Mouse (Mus musculus) left cerebral cortex, adult 11 months (tissue): ENCODE results near the gene Lrpap1.
A peak's percentile ranks its signal among the peaks of the same experiment; 100 is the strongest.

Experiments
- DNase-seq: peaks from one replicate; pipeline ENCODE4 v3.0.0; 2022; ENCODE audit warnings: low spot score

Lrpap1 gene

DNA sequence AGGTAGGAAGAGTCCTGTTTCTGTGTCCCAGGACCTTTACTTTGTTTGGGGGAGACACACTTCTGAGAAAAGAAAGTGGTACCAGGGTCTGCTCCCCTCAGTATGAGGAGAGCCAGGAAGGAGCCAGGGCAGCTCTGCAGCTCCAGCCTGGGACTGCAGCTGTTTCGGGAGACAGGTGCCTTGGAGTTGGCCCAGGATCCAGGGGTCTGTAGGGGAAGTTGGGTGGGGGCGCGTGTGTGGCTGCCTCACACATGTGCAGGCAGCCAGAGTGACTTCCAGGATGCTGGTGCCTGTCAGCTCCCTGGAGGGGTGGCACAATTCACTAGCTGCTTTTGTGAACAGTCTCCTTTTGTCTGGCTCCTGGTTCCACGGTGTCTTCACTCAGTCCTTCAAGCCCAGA, 48.0 kb downstream of the Lrpap1 start:
- DNase-seq: no peak

DNA sequence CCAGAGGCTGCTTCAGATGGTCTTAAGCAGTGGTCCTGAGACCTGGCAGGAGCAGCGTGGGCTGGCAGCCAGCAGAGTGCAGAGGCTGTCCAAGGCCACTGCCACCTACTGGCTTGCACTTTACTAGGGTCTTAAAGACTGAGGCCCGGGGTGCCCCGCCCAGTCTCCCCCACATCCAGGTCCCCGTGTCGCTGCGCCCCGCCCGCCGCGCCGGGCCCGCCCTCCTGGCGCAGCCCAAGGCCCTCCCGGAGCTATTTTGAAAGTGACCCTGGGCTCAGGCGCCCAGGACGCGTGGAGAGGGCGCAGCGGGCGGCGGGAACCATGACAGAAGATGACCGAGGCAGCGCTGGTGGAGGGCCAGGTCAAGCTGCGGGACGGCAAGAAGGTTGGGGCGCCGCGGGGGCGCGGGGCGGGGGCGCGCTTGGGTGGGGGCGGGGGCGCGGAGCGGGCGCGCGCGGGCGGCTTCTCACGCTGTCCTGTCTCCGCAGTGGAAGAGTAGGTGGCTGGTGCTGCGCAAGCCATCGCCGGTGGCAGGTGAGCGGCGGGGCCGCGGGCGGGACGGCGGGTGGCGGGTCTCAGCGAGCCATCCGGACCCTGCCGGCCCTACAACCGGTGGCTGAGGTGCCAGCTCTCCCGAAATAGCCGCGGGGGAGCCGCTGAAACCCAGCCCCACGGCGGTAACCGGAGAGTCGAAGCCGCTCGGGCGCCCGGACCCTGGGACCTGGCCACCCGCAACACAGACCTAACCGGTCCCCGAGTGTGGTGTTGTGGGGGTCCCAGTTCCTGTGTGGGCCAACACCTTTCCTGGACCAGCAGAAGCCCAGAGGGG, 48.7 kb downstream of the Lrpap1 start, which contains the start of gene Dok7:
Gene Dok7 (plus strand): TSS at position 163 of the 829 bp plus-strand sequence.
- DNase-seq: peak; percentile 57

DNA sequence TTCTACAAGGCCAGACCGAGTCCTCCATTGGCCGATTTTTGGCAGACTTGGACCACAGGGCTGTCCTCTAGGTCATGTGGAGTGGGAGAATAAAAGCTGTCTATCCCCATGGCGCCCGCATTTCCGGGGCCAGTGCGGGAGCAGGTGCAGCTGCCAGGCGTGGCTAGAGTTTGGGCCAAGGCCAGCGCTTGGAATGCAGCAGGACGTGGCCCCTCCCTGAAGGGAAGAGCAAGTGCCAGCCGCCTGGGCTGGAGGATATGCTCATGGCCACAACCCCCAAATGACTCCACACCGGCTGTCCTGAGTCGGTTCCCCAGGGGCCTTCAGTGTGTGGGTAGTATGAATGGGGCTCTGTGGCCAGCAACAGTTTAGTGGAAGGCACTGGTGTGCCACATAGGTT, 50.5 kb downstream of the Lrpap1 start:
- DNase-seq: no peak

DNA sequence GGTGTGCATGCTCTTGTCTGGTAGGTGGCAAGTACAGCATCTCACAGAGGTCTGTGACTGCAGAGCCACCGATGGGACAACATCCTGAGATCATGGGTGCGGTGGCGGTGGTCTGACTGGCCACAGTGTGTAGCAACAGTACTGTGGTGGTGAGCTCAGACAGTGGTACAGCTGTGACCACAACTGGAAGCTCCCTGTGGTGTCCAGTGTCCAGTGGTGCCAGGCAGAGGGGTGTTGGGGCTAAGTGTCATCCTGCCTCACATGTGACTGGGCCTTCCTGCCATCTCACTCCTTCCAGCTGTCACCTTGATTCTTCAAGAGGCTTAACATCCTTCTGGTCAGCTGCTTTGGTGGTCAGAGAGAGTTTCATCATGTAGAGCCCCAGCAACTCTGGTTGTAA, 50.9 kb downstream of the Lrpap1 start:
- no peak for DNase-seq

DNA sequence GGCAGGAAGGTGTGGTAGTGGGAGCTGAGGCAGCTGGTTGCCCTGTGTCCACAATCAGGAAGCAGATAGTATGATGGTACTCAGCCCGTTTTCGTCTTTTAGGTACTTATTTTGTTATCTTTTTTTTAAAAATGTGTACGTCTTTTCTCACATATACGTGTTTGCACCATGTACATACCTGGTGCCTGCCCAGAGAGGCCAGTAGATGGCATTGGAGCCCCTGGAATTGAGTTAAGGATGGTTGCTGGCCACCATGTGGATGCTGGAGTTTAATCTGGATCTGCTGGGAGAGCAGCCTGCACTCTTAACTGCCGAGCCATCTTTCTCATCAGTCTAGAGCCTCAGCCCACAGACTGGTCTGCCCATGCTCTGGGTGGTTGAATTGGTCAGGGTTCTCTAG, 55.0 kb downstream of the Lrpap1 start:
- DNase-seq: no peak

DNA sequence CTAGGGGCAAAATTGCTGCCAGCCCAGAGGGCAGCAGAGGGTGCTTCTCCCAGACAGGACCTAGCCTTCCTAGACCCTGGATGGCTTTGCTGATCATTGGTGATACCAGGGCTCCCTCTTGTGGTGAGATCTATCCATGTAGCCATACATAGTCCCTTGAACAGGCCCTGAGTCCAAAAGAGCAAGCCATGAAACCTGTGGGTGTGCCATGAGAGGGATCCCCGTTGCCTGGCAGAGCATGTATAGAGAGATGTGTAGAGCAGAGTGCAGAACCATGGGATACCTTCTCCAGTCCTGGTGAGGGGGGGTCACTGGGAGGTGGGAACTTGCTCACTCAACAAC, 62.5 kb downstream of the Lrpap1 start:
- DNase-seq: peak; percentile 84

DNA sequence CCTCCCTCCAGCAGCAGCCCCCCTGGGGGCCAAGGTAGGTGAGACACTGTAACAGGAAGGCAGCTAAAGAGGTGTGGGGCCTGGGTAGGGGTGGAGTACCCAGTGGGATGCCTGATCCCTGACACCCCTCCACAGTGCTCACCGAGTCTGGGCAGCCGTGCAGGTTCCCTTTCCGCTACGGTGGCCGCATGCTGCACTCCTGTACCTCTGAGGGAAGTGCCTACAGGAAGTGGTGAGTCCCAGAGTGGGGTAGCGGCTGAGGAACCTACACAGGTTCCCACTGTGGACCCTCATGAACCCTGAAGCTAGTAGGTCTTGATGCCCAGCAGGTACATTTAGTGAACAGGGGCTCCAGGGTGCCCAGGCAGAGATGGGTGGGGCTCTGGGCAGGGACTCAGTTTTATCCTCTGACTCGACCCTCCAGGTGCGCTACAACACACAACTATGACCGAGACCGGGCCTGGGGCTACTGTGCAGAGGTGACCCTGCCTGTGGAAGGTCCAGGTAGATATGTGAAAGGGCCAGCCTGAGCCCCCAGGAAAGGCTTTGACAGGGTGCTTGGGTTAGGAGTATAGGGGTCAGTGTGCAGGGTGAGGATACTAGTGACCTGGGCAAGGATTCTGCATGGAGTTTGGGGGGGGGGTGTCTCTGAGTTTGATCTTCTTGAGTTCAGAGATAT, 63.0 kb downstream of the Lrpap1 start:
- no peak for DNase-seq
